ENCODE assay signal across 19 mouse cellular contexts in the genomic region with DNA sequence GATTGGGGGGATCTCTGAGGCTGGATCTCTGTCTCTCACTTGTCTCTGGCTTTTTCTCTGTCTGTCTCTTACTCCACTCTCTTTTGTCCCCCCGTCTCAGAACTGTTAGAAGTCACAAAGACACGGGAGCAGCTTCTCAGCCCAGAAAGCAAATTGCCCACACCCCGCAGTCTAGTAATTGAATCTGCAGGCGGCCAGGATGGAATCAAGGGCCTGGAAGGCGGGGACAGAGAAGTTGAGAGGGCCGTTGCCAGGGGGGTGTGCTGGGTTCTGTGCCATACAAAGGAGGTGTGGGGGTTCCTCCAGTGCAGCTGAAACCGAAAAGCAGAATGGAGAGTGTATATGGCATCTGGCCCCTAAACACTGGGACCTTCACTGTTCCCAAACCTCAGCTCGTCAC. TPM values are rescaled to one million over a fixed set of nuclear protein-coding genes. Genes with fewer than 3 reads are reported as not detected.
DNase-seq lines count a peak whose midpoint lies in the region; ATAC-seq and TF ChIP-seq lines count a peak whose summit lies in the region.
"Had no signal": no experiment of that assay in that cellular context is flagged by ENCODE, and none has a peak within 500 bp of the region (broad histone marks: within the 10 kb centered on the region; RNA-seq: fewer than 3 reads in every experiment).

No protein-coding gene starts in this region.

- no peaks in the 10 kb centered on the region for H3K27me3 ChIP-seq in hindbrain, embryonic 13.5 days
- H3K27me3 ChIP-seq in hindbrain, embryonic 11.5 days (ENCODE audit: control insufficient read depth, insufficient read depth, low read length) = no peaks in the 10 kb centered on the region
- no peaks in the 10 kb centered on the region; the same call in 1 of the 2 replicates for H3K27me3 ChIP-seq in midbrain, embryonic 12.5 days
- H3K27me3 ChIP-seq in midbrain, embryonic 16.5 days (ENCODE audit: control insufficient read depth, insufficient read depth, low read depth, low read length) = no peaks in the 10 kb centered on the region
- H3K27me3 ChIP-seq in forebrain, embryonic 14.5 days (replicated peaks; ENCODE audit: control insufficient read depth, insufficient read depth, low read length) = no peaks in the 10 kb centered on the region
- H3K27me3 ChIP-seq in midbrain, postnatal 0 days (ENCODE audit: insufficient read depth, low read length) = no peaks in the 10 kb centered on the region
- H3K27me3 ChIP-seq: embryonic facial prominence, embryonic 15.5 days; limb, embryonic 15.5 days; lung, embryonic 15.5 days had no signal

- no peak overlapping the region for H3K9ac ChIP-seq in hindbrain, embryonic 13.5 days
- no peak overlapping the region for H3K9ac ChIP-seq in hindbrain, embryonic 11.5 days (ENCODE audit: low read depth, low read length)
- H3K9ac ChIP-seq in midbrain, embryonic 12.5 days (replicated peaks) = no peak overlapping the region
- no peak overlapping the region for H3K9ac ChIP-seq in midbrain, embryonic 16.5 days (ENCODE audit: low read depth, low read length)
- no peak overlapping the region for H3K9ac ChIP-seq in forebrain, embryonic 14.5 days (ENCODE audit: low read length)
- no peak overlapping the region for H3K9ac ChIP-seq in midbrain, postnatal 0 days (replicated peaks; ENCODE audit: low read length, poor library complexity, severe bottlenecking)
- H3K9ac ChIP-seq: embryonic facial prominence, embryonic 15.5 days; limb, embryonic 15.5 days; lung, embryonic 15.5 days had no signal

- no peaks in the 10 kb centered on the region for H3K36me3 ChIP-seq in hindbrain, embryonic 13.5 days
- H3K36me3 ChIP-seq in hindbrain, embryonic 11.5 days (ENCODE audit: control insufficient read depth, insufficient read depth, low read length) = no peaks in the 10 kb centered on the region
- H3K36me3 ChIP-seq in midbrain, embryonic 12.5 days = no peaks in the 10 kb centered on the region
- no peaks in the 10 kb centered on the region for H3K36me3 ChIP-seq in midbrain, embryonic 16.5 days (ENCODE audit: control insufficient read depth, insufficient read depth, low read length)
- H3K36me3 ChIP-seq in forebrain, embryonic 14.5 days (ENCODE audit: control insufficient read depth, insufficient read depth, low read length) = no peaks in the 10 kb centered on the region
- H3K36me3 ChIP-seq in midbrain, postnatal 0 days (ENCODE audit: insufficient read depth, low read length) = no peaks in the 10 kb centered on the region
- H3K36me3 ChIP-seq: embryonic facial prominence, embryonic 15.5 days; limb, embryonic 15.5 days; lung, embryonic 15.5 days had no signal

- TF ChIP-seq CTCF in midbrain, postnatal 0 days (IDR thresholded peaks at IDR 0.05) = no peak

- no peak for ATAC-seq in hindbrain, embryonic 13.5 days (ENCODE audit: low FRiP score)
- no peak for ATAC-seq in hindbrain, embryonic 11.5 days (ENCODE audit: low FRiP score)
- ATAC-seq in midbrain, embryonic 12.5 days (ENCODE audit: low FRiP score, low read depth) = no peak
- no peak for ATAC-seq in midbrain, embryonic 16.5 days
- ATAC-seq in forebrain, embryonic 14.5 days = no peak
- ATAC-seq in midbrain, postnatal 0 days (ENCODE audit: low FRiP score) = no peak

- intact Hi-C loops in heart, postnatal 10 days (cut with DNase I) = no loop called here

- WGBS in hindbrain, embryonic 13.5 days = 35% methylated on average over 8 of the region's 8 CpGs
- WGBS in hindbrain, embryonic 11.5 days = 53% methylated on average over 8 of the region's 8 CpGs
- 37% methylated on average over 8 of the region's 8 CpGs for WGBS in midbrain, embryonic 12.5 days
- 20% methylated on average over 8 of the region's 8 CpGs for WGBS in midbrain, embryonic 16.5 days
- 16% methylated on average over 8 of the region's 8 CpGs for WGBS in forebrain, embryonic 14.5 days
- WGBS in midbrain, postnatal 0 days = 33% methylated on average over 8 of the region's 8 CpGs

- H3K4me1 ChIP-seq in hindbrain, embryonic 13.5 days (replicated peaks) = peaks cover 52% of the 10 kb centered on the region
- H3K4me1 ChIP-seq in hindbrain, embryonic 11.5 days (replicated peaks; ENCODE audit: control insufficient read depth, insufficient read depth, low read length) = no peaks in the 10 kb centered on the region; the same call in 1 of the 2 replicates
- peaks cover 44% of the 10 kb centered on the region for H3K4me1 ChIP-seq in midbrain, embryonic 12.5 days
- H3K4me1 ChIP-seq in midbrain, embryonic 16.5 days (ENCODE audit: control insufficient read depth, insufficient read depth, low read length) = peaks cover 12% of the 10 kb centered on the region
- H3K4me1 ChIP-seq in forebrain, embryonic 14.5 days (ENCODE audit: control insufficient read depth, insufficient read depth, low read length) = peaks cover 20% of the 10 kb centered on the region
- peaks cover 8% of the 10 kb centered on the region for H3K4me1 ChIP-seq in midbrain, postnatal 0 days (ENCODE audit: insufficient read depth, low read length)
- H3K4me1 ChIP-seq: lung, embryonic 15.5 days had no signal

- H3K27ac ChIP-seq in hindbrain, embryonic 13.5 days = 0 out of 2 replicates have a peak overlapping the region, but pooled peaks have one; percentile 44
- no peak overlapping the region for H3K27ac ChIP-seq in hindbrain, embryonic 11.5 days (ENCODE audit: low read depth, low read length)
- H3K27ac ChIP-seq in midbrain, embryonic 12.5 days (replicated peaks) = peak overlapping the region; percentile 52; the same call in 1 of the 2 replicates
- no peak overlapping the region for H3K27ac ChIP-seq in midbrain, embryonic 16.5 days (ENCODE audit: low read length)
- H3K27ac ChIP-seq in forebrain, embryonic 14.5 days (ENCODE audit: low read depth, low read length) = peak overlapping the region; percentile 64
- H3K27ac ChIP-seq in midbrain, postnatal 0 days (ENCODE audit: low read depth, low read length) = no peak overlapping the region
- H3K27ac ChIP-seq: embryonic facial prominence, embryonic 15.5 days; limb, embryonic 15.5 days; lung, embryonic 15.5 days had no signal

- DNase-seq in hindbrain, embryonic 11.5 days (ENCODE audit: low spot score) = no peak
- DNase-seq in forebrain, embryonic 14.5 days (ENCODE audit: low spot score) = peak; percentile 46
- peak; percentile 47 for DNase-seq in midbrain, postnatal 0 days (ENCODE audit: low spot score)
- no peak for DNase-seq in heart, postnatal 10 days
- no peak for DNase-seq in right cerebral cortex, postnatal 14 days
- DNase-seq: cerebellum, adult 18-20 months; gastrocnemius, postnatal 25 days; kidney, adult 2 months; kidney, postnatal 36 days; thymus, adult 18-20 months had no signal

- H3K4me2 ChIP-seq in hindbrain, embryonic 13.5 days = no peak overlapping the region
- no peak overlapping the region for H3K4me2 ChIP-seq in hindbrain, embryonic 11.5 days (replicated peaks; ENCODE audit: low read depth, low read length)
- no peak overlapping the region for H3K4me2 ChIP-seq in midbrain, embryonic 12.5 days (replicated peaks)
- no peak overlapping the region for H3K4me2 ChIP-seq in midbrain, embryonic 16.5 days (ENCODE audit: low read length)
- H3K4me2 ChIP-seq in forebrain, embryonic 14.5 days (ENCODE audit: low read length) = no peak overlapping the region
- H3K4me2 ChIP-seq in midbrain, postnatal 0 days (ENCODE audit: low read depth, low read length, poor library complexity, severe bottlenecking) = no peak overlapping the region
- H3K4me2 ChIP-seq: embryonic facial prominence, embryonic 15.5 days; limb, embryonic 15.5 days; lung, embryonic 15.5 days had no signal

- no peak overlapping the region for H3K4me3 ChIP-seq in hindbrain, embryonic 13.5 days
- H3K4me3 ChIP-seq in hindbrain, embryonic 11.5 days (ENCODE audit: low read depth, low read length) = no peak overlapping the region
- H3K4me3 ChIP-seq in midbrain, embryonic 12.5 days = no peak overlapping the region
- no peak overlapping the region for H3K4me3 ChIP-seq in midbrain, embryonic 16.5 days (ENCODE audit: low read depth, low read length)
- H3K4me3 ChIP-seq in forebrain, embryonic 14.5 days (ENCODE audit: low read depth, low read length) = no peak overlapping the region
- no peak overlapping the region for H3K4me3 ChIP-seq in midbrain, postnatal 0 days (ENCODE audit: low read depth, low read length)
- H3K4me3 ChIP-seq: embryonic facial prominence, embryonic 15.5 days; limb, embryonic 15.5 days; lung, embryonic 15.5 days had no signal

- no peaks in the 10 kb centered on the region for H3K9me3 ChIP-seq in hindbrain, embryonic 13.5 days
- no peaks in the 10 kb centered on the region for H3K9me3 ChIP-seq in hindbrain, embryonic 11.5 days (ENCODE audit: control insufficient read depth, low read length)
- no peaks in the 10 kb centered on the region for H3K9me3 ChIP-seq in midbrain, embryonic 12.5 days
- H3K9me3 ChIP-seq in midbrain, embryonic 16.5 days (replicated peaks; ENCODE audit: control insufficient read depth, low read length, poor library complexity, severe bottlenecking) = no peaks in the 10 kb centered on the region
- H3K9me3 ChIP-seq in forebrain, embryonic 14.5 days (replicated peaks; ENCODE audit: control insufficient read depth, low read length) = no peaks in the 10 kb centered on the region
- no peaks in the 10 kb centered on the region for H3K9me3 ChIP-seq in midbrain, postnatal 0 days (ENCODE audit: low read length)
- H3K9me3 ChIP-seq: embryonic facial prominence, embryonic 15.5 days; limb, embryonic 15.5 days; lung, embryonic 15.5 days had no signal

RNA-seq across cellular contexts. Expression of a gene that starts 11.5 kb away (rescaled TPM):
- polyA plus RNA-seq in hindbrain, embryonic 13.5 days (2015; fragmentation: Nextera tagmentation; extraction: Ambion mirVana) = 1.2 and 1.8 TPM in 2 replicates
- polyA plus RNA-seq in hindbrain, embryonic 11.5 days (2014; fragmentation: Nextera tagmentation; extraction: Ambion mirVana) = 1.0 and 1.1 TPM in 2 replicates
- polyA plus RNA-seq in midbrain, embryonic 12.5 days (2016; fragmentation: Nextera tagmentation; extraction: Ambion mirVana) = 1.6 and 1.9 TPM in 2 replicates
- 0.95 and 1.3 TPM in 2 replicates for polyA plus RNA-seq in midbrain, embryonic 16.5 days (2015; fragmentation: Nextera tagmentation; extraction: Ambion mirVana)
- 0.36 and 0.57 TPM in 2 replicates for polyA plus RNA-seq in forebrain, embryonic 14.5 days (2014; fragmentation: Nextera tagmentation; extraction: Ambion mirVana)
- total RNA-seq in midbrain, postnatal 0 days (2014; rRNA removed) = 0.22 TPM in 1 of 2 replicates, not detected in the other
- 0.26 and 0.56 TPM in 2 replicates for polyA plus RNA-seq in midbrain, postnatal 0 days (2015; fragmentation: Nextera tagmentation; extraction: Ambion mirVana)
- under 1 TPM in 1 of 2 experiments, not detected in 1; 0.60 TPM for total RNA-seq in heart, postnatal 10 days (2021)

RNA-seq across cellular contexts. Expression of a gene that starts 30.5 kb away (rescaled TPM):
- polyA plus RNA-seq in hindbrain, embryonic 13.5 days (2015; fragmentation: Nextera tagmentation; extraction: Ambion mirVana) = not detected in 2 replicates
- polyA plus RNA-seq in hindbrain, embryonic 11.5 days (2014; fragmentation: Nextera tagmentation; extraction: Ambion mirVana) = not detected in 2 replicates
- polyA plus RNA-seq in midbrain, embryonic 12.5 days (2016; fragmentation: Nextera tagmentation; extraction: Ambion mirVana) = not detected in 2 replicates
- not detected in 2 replicates for polyA plus RNA-seq in midbrain, embryonic 16.5 days (2015; fragmentation: Nextera tagmentation; extraction: Ambion mirVana)
- polyA plus RNA-seq in forebrain, embryonic 14.5 days (2014; fragmentation: Nextera tagmentation; extraction: Ambion mirVana) = 0.14 TPM in 1 of 2 replicates, not detected in the other
- not detected in 2 replicates for total RNA-seq in midbrain, postnatal 0 days (2014; rRNA removed)
- polyA plus RNA-seq in midbrain, postnatal 0 days (2015; fragmentation: Nextera tagmentation; extraction: Ambion mirVana) = not detected in 2 replicates
- not detected for total RNA-seq in heart, postnatal 10 days (2021)
- total RNA-seq: gastrocnemius, postnatal 25 days; heart, postnatal 25 days had no signal
- polyA plus RNA-seq: C2C12; embryonic facial prominence, embryonic 15.5 days; limb, embryonic 15.5 days; lung, embryonic 15.5 days; urinary bladder, adult 2 months had no signal

RNA-seq across cellular contexts. Expression of a gene that starts 41.6 kb away (rescaled TPM):
- polyA plus RNA-seq in hindbrain, embryonic 13.5 days (2015; fragmentation: Nextera tagmentation; extraction: Ambion mirVana) = 76.1 and 76.2 TPM in 2 replicates
- polyA plus RNA-seq in hindbrain, embryonic 11.5 days (2014; fragmentation: Nextera tagmentation; extraction: Ambion mirVana) = 47.6 and 56.1 TPM in 2 replicates
- polyA plus RNA-seq in midbrain, embryonic 12.5 days (2016; fragmentation: Nextera tagmentation; extraction: Ambion mirVana) = 94.7 and 107 TPM in 2 replicates
- polyA plus RNA-seq in midbrain, embryonic 16.5 days (2015; fragmentation: Nextera tagmentation; extraction: Ambion mirVana) = 63.2 and 70.6 TPM in 2 replicates
- 28.7 and 36.7 TPM in 2 replicates for polyA plus RNA-seq in forebrain, embryonic 14.5 days (2014; fragmentation: Nextera tagmentation; extraction: Ambion mirVana)
- total RNA-seq in midbrain, postnatal 0 days (2014; rRNA removed) = 30.7 and 45.2 TPM in 2 replicates
- 42.1 and 48.9 TPM in 2 replicates for polyA plus RNA-seq in midbrain, postnatal 0 days (2015; fragmentation: Nextera tagmentation; extraction: Ambion mirVana)
- total RNA-seq in heart, postnatal 10 days (2021) = 10 to 100 TPM; 55.7 to 56.8 TPM

RNA-seq across cellular contexts. Expression of a gene that starts 41.9 kb away (rescaled TPM):
- 105 and 113 TPM in 2 replicates for polyA plus RNA-seq in hindbrain, embryonic 13.5 days (2015; fragmentation: Nextera tagmentation; extraction: Ambion mirVana)
- 93.7 and 105 TPM in 2 replicates for polyA plus RNA-seq in hindbrain, embryonic 11.5 days (2014; fragmentation: Nextera tagmentation; extraction: Ambion mirVana)
- 168 and 177 TPM in 2 replicates for polyA plus RNA-seq in midbrain, embryonic 12.5 days (2016; fragmentation: Nextera tagmentation; extraction: Ambion mirVana)
- polyA plus RNA-seq in midbrain, embryonic 16.5 days (2015; fragmentation: Nextera tagmentation; extraction: Ambion mirVana) = 121 and 122 TPM in 2 replicates
- 57.9 and 83.5 TPM in 2 replicates for polyA plus RNA-seq in forebrain, embryonic 14.5 days (2014; fragmentation: Nextera tagmentation; extraction: Ambion mirVana)
- total RNA-seq in midbrain, postnatal 0 days (2014; rRNA removed) = 56.1 and 56.4 TPM in 2 replicates
- 79.1 and 95.9 TPM in 2 replicates for polyA plus RNA-seq in midbrain, postnatal 0 days (2015; fragmentation: Nextera tagmentation; extraction: Ambion mirVana)
- 10 to 100 TPM; 96.8 to 97.6 TPM for total RNA-seq in heart, postnatal 10 days (2021)

Comparison
In these comparisons a context has a peak if more than half of its experiments do, and no peak if none do; other contexts are left out.
1. H3K27ac ChIP-seq: peak in hindbrain, embryonic 13.5 days (single experiment), midbrain, embryonic 12.5 days (single experiment) and forebrain, embryonic 14.5 days (single experiment); none in hindbrain, embryonic 11.5 days (single experiment), midbrain, embryonic 16.5 days (single experiment) and midbrain, postnatal 0 days (single experiment).
2. DNase-seq: peak in forebrain, embryonic 14.5 days (single experiment) and midbrain, postnatal 0 days (single experiment); none in hindbrain, embryonic 11.5 days (single experiment), heart, postnatal 10 days (0 of 2) and right cerebral cortex, postnatal 14 days (single experiment).